Mouse (Mus musculus): ENCODE data around the gene Extl2. TPM values are rescaled to one million over a fixed set of nuclear protein-coding genes. Genes with fewer than 3 reads are reported as not detected.

Gene Extl2
- total RNA-seq (2021), result 10 to 100 TPM; 76.9 to 77.5 TPM
- long read RNA-seq, experiment 1, transcript Extl2-203 (5 exons, 2,840 nt), result major isoform, 70 of 141 reads
- long read RNA-seq, experiment 1, transcript Extl2-201 (5 exons, 3,000 nt), result minor isoform, 61 of 141 reads
- long read RNA-seq, experiment 1, partial matches to known transcripts, result 6 of 141 reads
- long read RNA-seq, experiment 1, other reads (novel, unspliced or antisense), result 3 of 141 reads
- long read RNA-seq, experiment 2, transcript Extl2-203 (5 exons, 2,840 nt), result major isoform, 40 of 89 reads
- long read RNA-seq, experiment 2, transcript Extl2-201 (5 exons, 3,000 nt), result minor isoform, 39 of 89 reads
- long read RNA-seq, experiment 2, partial matches to known transcripts, result 7 of 89 reads
- long read RNA-seq, experiment 2, other reads (novel, unspliced or antisense), result 3 of 89 reads

GRCm38 (mm10) chr3:116006978-116007940 lies at the start of gene Extl2, which contains the start of gene Slc30a7:
TSS of gene Extl2 (plus strand) at chr3:116007462.
TSS of gene Slc30a7 (minus strand) at chr3:116007406.
- peak; percentile 71 to 87 for DNase-seq (ENCODE audit: low spot score in 2 of 2)

GRCm38 (mm10) chr3:115961311-115962027 lies 45.8 kb upstream of the Extl2 start:
- no peak for DNase-seq (ENCODE audit: low spot score in 2 of 2)

DNA sequence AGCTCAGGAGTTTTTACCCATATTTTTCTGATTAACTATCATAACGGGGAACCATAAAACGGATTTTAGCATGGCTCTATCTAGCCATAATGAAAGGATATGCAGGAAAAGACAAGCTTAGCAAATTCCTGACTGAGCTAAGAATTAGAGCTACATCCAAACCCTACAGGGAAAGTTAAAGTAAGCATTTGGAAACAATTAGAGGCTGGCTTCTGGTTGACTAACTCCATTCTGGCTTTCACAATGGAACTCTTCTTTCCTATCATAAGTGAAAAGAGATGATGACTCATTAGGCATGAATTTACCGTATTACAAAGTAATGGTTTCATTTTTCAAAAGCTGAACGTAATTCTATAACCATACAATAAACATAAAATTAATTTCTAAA lies 45.2 kb upstream of the Extl2 start:
- no peak for DNase-seq (ENCODE audit: low spot score in 2 of 2)

DNA sequence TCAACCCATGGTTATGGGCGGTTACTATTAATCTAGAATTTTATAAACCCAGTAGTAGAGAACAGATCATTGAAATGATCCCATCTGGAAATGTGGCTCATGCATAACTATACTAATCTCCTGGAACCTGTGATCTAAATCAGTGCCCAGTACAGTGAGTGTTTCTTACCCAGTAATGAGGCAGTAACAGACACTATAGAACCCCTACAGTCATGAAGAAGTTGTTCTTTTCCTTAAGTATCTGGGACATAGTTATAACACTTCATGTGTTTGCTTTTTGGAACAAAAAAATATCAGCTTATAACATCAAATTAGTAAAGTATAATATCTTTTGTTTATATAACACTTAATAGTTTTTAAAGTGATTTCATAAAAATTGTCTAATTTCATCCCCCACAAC lies 43.7 kb upstream of the Extl2 start:
- DNase-seq (ENCODE audit: low spot score in 2 of 2), result no peak

DNA sequence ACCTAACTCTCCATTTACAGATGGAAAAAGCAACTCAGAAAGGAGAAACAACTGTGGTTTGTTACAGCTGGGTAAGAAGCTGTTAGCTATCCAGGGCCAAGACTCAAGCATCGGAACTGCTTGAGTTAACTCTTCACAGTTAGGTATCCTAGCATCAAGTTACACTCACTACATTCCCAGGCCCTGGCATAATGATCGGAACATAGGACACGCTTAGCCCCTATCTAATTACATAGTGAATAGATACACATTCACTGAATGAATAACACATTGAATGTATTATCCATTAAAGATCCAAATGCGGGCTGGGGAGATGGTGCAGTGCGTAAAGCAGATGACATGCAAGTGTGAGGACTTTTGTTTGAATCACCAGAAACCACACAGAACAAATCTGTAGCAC lies 43.2 kb upstream of the Extl2 start:
- DNase-seq (ENCODE audit: low spot score in 2 of 2), result no peak

DNA sequence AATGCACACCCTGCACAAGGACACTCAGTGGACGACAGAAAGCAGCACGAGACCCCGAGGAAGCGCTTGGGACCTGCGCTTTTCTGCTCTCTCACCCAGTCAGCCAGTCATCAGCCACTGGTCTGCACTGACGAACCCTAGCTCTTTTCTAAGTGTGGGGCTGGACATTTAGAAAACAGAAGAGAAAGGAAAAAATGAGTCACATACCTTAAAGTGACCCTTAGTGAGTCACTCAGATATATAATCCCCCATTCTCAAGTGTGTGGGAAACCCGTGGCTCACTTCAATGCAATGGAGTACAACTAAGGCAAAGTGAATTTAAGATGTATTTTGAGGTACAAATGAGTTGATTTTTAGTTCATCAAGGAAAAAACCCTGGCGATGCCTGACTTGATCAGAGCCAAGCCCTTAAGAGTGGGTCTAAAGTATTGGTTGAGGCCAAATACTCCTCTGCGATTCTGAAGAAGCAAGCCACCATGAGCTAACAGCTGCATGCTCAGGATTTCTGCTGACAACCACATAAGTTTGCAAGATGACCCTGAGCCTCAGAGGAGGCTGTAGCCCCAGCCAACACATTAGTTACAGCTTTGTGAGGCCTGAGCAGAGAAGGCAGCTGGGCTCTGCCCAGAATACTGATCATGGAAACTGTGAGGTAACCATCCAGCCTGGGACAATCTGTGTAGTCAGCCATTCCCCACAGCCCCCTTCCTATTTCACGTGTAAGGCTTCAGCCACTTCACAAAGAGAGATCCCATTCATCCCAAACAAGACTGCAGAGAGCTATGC lies 38.3 kb upstream of the Extl2 start:
- DNase-seq (ENCODE audit: low spot score in 2 of 2), result no peak

DNA sequence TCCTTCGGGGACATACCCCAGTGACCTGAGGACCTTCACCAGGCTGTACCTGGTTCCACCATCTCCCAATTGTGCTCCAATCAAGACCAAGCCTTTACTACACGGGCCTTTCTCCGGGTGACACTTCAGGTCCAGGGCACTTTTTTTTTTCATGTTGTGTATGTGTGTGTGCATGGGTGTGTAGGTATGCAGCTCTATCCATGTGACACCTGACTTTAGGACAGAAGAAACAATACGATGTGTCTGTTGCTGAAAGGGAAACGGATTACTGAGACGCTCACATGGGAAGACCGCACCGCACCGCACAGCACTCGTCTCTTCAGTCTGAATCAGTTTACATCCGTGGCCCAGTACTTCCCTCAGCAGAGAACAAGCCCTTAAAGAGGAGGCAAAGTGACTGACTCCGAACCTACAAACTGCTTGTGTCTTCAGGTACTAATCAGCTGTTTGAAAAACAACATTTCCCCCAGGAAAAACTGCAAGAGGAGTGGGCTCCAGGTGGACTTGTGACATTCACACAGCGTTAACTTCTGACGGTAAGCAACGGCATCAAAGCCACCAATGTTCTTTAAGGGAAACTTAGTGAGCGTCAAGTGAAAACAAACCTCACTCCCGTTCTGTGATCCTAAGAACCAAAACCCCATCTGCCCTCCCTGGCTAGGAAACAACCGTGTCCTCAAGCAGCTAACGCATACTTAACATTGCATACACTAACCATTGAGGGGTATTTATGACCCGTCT lies 36.0 kb upstream of the Extl2 start:
- DNase-seq (ENCODE audit: low spot score in 2 of 2), result no peak

GRCm38 (mm10) chr3:115971891-115972646 lies 35.2 kb upstream of the Extl2 start:
- no peak for DNase-seq (ENCODE audit: low spot score in 2 of 2)

GRCm38 (mm10) chr3:115974228-115974627 lies 33.0 kb upstream of the Extl2 start:
- no peak for DNase-seq (ENCODE audit: low spot score in 2 of 2)

DNA sequence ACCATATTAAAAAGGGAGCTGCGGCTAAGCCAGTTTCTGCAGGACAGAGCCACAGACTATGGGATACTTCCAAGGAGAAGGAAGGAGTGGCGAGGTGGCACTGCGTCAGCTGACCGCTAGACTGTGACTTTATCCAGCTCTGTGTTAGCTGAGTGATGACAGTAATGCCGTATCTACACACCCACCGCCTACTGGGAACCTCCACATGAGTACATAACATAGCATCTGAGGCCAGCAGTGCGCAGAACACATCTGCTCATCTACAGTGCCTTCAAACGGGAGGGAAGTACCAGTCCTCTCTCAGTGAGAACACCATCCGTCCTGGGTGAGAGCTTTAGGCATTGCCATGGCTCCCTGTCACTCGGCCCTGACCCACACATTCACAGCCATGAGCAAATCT lies 32.3 kb upstream of the Extl2 start:
- DNase-seq (ENCODE audit: low spot score in 2 of 2), result no peak

DNA sequence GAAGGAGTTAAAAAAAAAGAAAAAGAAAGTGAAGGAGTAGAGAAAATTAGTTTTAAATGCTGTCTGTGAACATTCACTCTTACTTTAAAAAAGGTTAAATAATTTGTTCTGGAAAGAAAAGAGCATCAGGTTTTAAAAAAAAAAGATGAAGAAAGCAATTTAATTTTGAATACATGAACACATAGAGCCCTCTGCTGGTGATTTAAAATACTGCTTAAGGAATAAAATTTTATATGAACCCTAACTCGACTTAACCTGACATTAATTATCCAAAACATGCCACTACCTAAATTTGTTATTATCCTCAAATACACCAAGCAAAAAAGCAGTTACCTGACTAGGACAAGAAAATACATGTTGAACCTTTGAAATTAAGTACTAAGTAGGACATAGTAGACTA lies 28.3 kb upstream of the Extl2 start:
- DNase-seq (ENCODE audit: low spot score in 2 of 2), result no peak

DNA sequence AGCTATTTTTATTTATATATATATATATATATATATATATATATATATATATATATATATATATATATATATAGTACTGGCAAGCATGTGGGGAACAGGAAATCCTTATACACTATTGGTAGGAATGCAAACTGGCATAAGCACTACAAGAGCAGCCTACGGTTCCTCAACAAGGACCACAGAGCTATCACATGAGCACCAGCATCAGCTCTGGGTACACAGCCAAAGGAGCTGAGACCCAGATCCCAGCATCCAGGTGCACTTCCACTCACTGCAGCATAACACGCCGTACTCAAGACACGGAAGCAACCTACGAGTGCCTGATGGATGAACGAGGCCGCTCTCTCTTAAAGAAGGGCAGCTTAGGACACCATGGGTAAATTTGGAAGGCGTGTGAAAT lies 24.0 kb upstream of the Extl2 start:
- DNase-seq (ENCODE audit: low spot score in 2 of 2), result peak; percentile 10

- no peak for DNase-seq (ENCODE audit: low spot score in 2 of 2)
Observed at GRCm38 (mm10) chr3:115984653-115985052, 22.6 kb upstream of the Extl2 start.

DNA sequence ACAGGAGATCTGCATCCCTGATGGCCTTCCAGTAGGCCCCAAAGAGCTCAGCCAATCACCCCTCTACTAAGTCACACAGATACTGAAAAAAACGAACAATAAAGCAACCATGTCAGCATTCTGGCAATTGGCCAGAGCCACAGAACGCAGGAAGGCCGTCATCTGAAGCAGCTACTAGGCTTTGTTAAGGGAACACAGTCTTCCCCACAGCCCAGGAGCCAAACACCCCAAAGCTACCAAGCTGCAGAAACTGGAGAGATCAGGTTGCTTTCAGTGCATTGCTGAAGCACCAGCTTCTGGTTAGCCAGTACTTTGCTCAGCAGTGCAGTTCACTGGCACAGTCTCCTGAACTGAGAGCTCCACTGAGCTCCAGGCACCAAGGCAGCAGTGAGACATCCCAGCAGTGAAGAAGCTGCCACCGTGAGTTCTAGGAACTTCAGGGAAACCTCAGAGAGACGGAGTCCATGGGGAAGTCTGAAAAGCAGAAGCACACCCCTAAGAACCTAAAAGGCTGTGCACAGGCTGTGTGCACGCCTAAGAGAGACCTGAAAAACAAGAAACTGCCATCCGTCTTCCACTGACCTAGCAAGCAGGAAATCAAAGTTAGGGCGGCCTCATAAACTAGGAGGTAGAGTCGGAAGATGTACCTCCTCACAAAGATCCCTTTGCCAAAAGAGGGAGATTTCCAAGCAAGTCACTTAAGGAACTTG lies 21.9 kb upstream of the Extl2 start:
- DNase-seq (ENCODE audit: low spot score in 2 of 2), result no peak

DNA sequence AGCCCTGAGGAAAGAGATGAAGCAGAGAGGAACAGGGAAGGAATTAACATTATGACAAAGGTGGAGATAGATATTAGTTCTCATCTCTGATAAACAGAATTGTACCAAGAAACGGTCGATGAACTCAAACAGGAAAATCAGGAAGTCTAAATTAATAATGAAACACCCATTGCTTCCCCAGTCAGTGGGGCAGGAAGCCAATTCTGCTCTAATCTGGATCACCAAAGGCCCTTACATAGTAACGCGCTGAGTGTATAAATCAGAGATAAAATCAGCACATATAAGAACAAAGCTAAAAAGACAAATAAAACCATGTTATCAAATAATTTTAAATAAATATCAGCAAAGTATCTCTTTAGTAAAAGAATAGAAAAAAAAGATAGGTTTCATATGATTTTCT lies 15.2 kb upstream of the Extl2 start:
- DNase-seq (ENCODE audit: low spot score in 2 of 2), result no peak

GRCm38 (mm10) chr3:115992588-115992987 lies 14.7 kb upstream of the Extl2 start:
- no peak for DNase-seq (ENCODE audit: low spot score in 2 of 2)

DNA sequence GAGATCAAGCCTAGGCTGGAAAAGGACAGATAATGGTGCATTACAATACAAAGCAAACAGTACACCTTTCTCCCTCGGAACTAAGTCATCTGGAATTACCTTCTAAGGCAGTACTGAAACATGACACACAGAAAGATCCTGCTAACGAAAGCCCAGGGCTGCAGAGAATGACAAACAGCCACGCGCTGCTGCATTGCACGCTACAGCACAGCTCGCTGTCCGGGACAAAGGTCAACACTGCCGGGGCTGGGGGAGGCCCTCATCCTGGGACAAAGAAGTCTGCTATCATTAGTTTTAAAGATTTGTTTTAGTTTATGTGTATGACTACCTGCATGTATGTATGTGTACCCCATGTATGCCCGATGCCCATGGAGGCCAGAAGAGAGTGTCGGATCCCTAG lies 14.2 kb upstream of the Extl2 start:
- no peak for DNase-seq (ENCODE audit: low spot score in 2 of 2)

- no peak for DNase-seq (ENCODE audit: low spot score in 2 of 2)
Observed at GRCm38 (mm10) chr3:115996929-115997328, 10.3 kb upstream of the Extl2 start.

Measured in left cerebral cortex, adult 18-20 months (tissue).